Mouse (Mus musculus) lung, adult 2 months (tissue): ENCODE data around the gene Cyld.

Source experiments
- CTCF ChIP-seq: fragments of 200-500 bp; IDR thresholded peaks from 2 replicates; pipeline ENCODE4 v1.5.1; 2011; ENCODE audit warnings: mild to moderate bottlenecking, low read length, control low read depth; ENCODE audit not compliant: insufficient read depth
- POLR2A ChIP-seq: fragments of 200-500 bp; IDR thresholded peaks from 2 replicates; pipeline ENCODE4 v1.6.1; 2011; ENCODE audit warnings: low read depth, mild to moderate bottlenecking, control low read depth, low read length, borderline replicate concordance; ENCODE audit errors: extremely low read depth

DNA sequence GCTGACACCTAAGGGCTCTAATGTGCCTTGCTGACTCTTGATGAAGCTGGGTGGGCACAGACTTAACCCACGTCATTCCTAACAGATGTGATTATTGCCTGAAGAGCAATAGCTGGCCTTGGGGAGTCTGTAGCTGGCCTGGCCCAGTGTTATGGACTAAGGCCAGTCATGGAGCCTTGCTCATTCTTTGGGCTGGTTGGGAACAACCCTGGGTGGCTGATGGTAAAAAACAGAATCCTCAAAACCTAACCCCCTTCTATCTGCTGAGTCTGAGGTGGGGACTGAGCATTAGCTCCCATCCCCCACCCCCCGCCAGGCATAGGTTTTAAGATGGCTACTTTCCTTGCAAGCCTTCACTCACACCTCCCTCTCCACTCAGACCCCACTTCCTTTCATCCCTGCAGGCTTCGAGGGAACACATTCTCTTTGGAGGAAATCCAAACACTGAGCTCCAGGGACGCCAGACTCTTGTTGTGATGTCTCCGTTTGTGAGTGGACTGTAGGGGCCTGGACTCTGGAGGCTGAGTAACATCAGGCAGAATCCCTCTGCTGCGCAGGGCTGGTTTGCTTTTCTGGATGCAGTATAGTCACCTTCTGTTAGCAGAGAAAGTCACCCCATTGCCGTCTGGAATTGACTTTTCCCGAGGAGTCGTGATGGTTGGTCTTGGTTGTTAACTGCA lies 10.5 kb upstream of the Cyld start:
- TF ChIP-seq CTCF: no peak
- no peak for TF ChIP-seq POLR2A
